In genomic region chr6:139874418-139875176, GRCm38 (mm10) we compare ENCODE assay signal across 8 mouse cellular contexts.
DNase-seq lines count a peak whose midpoint lies in the region; ATAC-seq lines count a peak whose summit lies in the region.
"Had no signal": no experiment of that assay in that cellular context is flagged by ENCODE, and none has a peak within 500 bp of the region (broad histone marks: within the 10 kb centered on the region; RNA-seq: fewer than 3 reads in every experiment).

No protein-coding gene starts in this region.

- H3K9me3 ChIP-seq in forebrain, embryonic 11.5 days (ENCODE audit: control insufficient read depth, low read length), result no peaks in the 10 kb centered on the region
- H3K9me3 ChIP-seq in lung, embryonic 15.5 days, result no peaks in the 10 kb centered on the region
- H3K9me3 ChIP-seq: embryonic facial prominence, embryonic 12.5 days had no signal

- intact Hi-C loops in heart, postnatal 36 days (cut with DNase I), result loop anchor here (5.0 to 10.0 kb wide), 4 partner anchors 210 to 680 kb away; partner anchors contain the start of gene Plekha5

- H3K9ac ChIP-seq in forebrain, embryonic 11.5 days (ENCODE audit: low read length), result no peak overlapping the region
- no peak overlapping the region for H3K9ac ChIP-seq in lung, embryonic 15.5 days
- H3K9ac ChIP-seq: embryonic facial prominence, embryonic 12.5 days had no signal

- peak; percentile 44 for DNase-seq in NIH3T3 (ENCODE audit: low read depth)
- peak; percentile 30 for DNase-seq in adrenal gland, postnatal 25 days
- peak; percentile 57 for DNase-seq in forebrain, embryonic 11.5 days (ENCODE audit: low spot score)
- DNase-seq in heart, postnatal 36 days, result peak; percentile 28 to 50
- DNase-seq in large intestine, adult 2 months (ENCODE audit: low read depth, low spot score), result peak; percentile 18
- peak; percentile 43 for DNase-seq in skeletal muscle tissue, adult 2 months (ENCODE audit: low read depth, low spot score)

- no peak overlapping the region for H3K4me2 ChIP-seq in forebrain, embryonic 11.5 days (ENCODE audit: low read depth, low read length, severe bottlenecking)
- H3K4me2 ChIP-seq in lung, embryonic 15.5 days, result no peak overlapping the region
- H3K4me2 ChIP-seq: embryonic facial prominence, embryonic 12.5 days had no signal

- peak; percentile 44; the same call in 1 of the 2 replicates for ATAC-seq in forebrain, embryonic 11.5 days (replicated peaks; ENCODE audit: low FRiP score)
- ATAC-seq in lung, embryonic 15.5 days (ENCODE audit: borderline replicate concordance, extremely low read depth, low FRiP score, low TSS enrichment), result peak; percentile 70

- 56% methylated on average over 3 of the region's 3 CpGs for WGBS in forebrain, embryonic 11.5 days
- 44% methylated on average over 3 of the region's 3 CpGs for WGBS in large intestine, adult 2 months
- WGBS in lung, embryonic 15.5 days, result 31% methylated on average over 3 of the region's 3 CpGs

- no peaks in the 10 kb centered on the region for H3K36me3 ChIP-seq in forebrain, embryonic 11.5 days (ENCODE audit: control insufficient read depth, insufficient read depth, low read length)
- no peaks in the 10 kb centered on the region for H3K36me3 ChIP-seq in lung, embryonic 15.5 days
- H3K36me3 ChIP-seq: embryonic facial prominence, embryonic 12.5 days had no signal

- no peak overlapping the region for H3K4me3 ChIP-seq in forebrain, embryonic 11.5 days (ENCODE audit: low read depth, low read length)
- no peak overlapping the region for H3K4me3 ChIP-seq in lung, embryonic 15.5 days
- H3K4me3 ChIP-seq: embryonic facial prominence, embryonic 12.5 days had no signal

- H3K27ac ChIP-seq in forebrain, embryonic 11.5 days (ENCODE audit: low read depth, low read length), result no peak overlapping the region
- H3K27ac ChIP-seq in lung, embryonic 15.5 days, result no peak overlapping the region
- H3K27ac ChIP-seq: embryonic facial prominence, embryonic 12.5 days had no signal

- H3K4me1 ChIP-seq in forebrain, embryonic 11.5 days (replicated peaks; ENCODE audit: control insufficient read depth, insufficient read depth, low read length), result no peaks in the 10 kb centered on the region
- H3K4me1 ChIP-seq in lung, embryonic 15.5 days, result 0 out of 2 replicates have a peak, but pooled peaks cover 6% of the 10 kb centered on the region
- H3K4me1 ChIP-seq: embryonic facial prominence, embryonic 12.5 days had no signal

- no peaks in the 10 kb centered on the region for H3K27me3 ChIP-seq in forebrain, embryonic 11.5 days (ENCODE audit: control insufficient read depth, insufficient read depth, low read length)
- H3K27me3 ChIP-seq in lung, embryonic 15.5 days, result no peaks in the 10 kb centered on the region
- H3K27me3 ChIP-seq: embryonic facial prominence, embryonic 12.5 days had no signal
